Mouse (Mus musculus) MEL (cell line): Measurements from ENCODE around the gene Gabrg3. TPM values are rescaled to one million over a fixed set of nuclear protein-coding genes. Genes with fewer than 3 reads are reported as not detected.

Source experiments
- DNase-seq: peaks from one replicate; pipeline ENCODE4 v3.0.0; 2011; ENCODE audit warnings: low read depth, low spot score
- H3K27ac ChIP-seq: 2 replicates; pipeline ENCODE4 v1.5.1; 2012; ENCODE audit warnings: low read depth, mild to moderate bottlenecking, control low read depth, low read length, moderate library complexity; ENCODE audit not compliant: control insufficient read depth
- H3K27me3 ChIP-seq, 2 experiments: fragments of 150-350 bp in 1 of 2; sonication (generic) in 1 of 2; 2 replicates each; pipeline ENCODE4 v1.6.1; 2012; ENCODE audit warnings: low read length in 2 of 2, mild to moderate bottlenecking in 2 of 2, improper control_type of control experiment in 1 of 2, moderate library complexity in 1 of 2; ENCODE audit not compliant: insufficient read depth in 2 of 2, control insufficient read depth in 1 of 2
- H3K36me3 ChIP-seq, 2 experiments: 2 replicates each; pipeline ENCODE4 v1.6.1; 2012 to 2014; ENCODE audit warnings: low read length in 2 of 2, improper control_type of control experiment in 1 of 2, inconsistent platforms in 1 of 2, mild to moderate bottlenecking in 1 of 2; ENCODE audit not compliant: insufficient read depth in 2 of 2, control insufficient read depth in 1 of 2
- H3K4me1 ChIP-seq, 2 experiments: fragments of 150-350 bp in 1 of 2; sonication (generic) in 1 of 2; 2 replicates each; pipeline ENCODE4 v1.6.1; 2012; ENCODE audit warnings: low read length in 2 of 2, improper control_type of control experiment in 1 of 2, mild to moderate bottlenecking in 1 of 2; ENCODE audit not compliant: insufficient read depth in 2 of 2, control insufficient read depth in 1 of 2
- H3K4me3 ChIP-seq, 2 experiments: fragments of 150-350 bp in 1 of 2; sonication (generic) in 1 of 2; 2 replicates each; pipeline ENCODE4 v1.5.1; 2012; ENCODE audit warnings: low read depth in 2 of 2, low read length in 2 of 2, mild to moderate bottlenecking in 2 of 2, moderate library complexity in 2 of 2, control low read depth in 1 of 2, improper control_type of control experiment in 1 of 2; ENCODE audit not compliant: control insufficient read depth in 1 of 2, insufficient read depth in 1 of 2
- H3K79me2 ChIP-seq: 2 replicates; pipeline ENCODE4 v1.6.1; 2012; ENCODE audit warnings: mild to moderate bottlenecking, low read length, moderate library complexity; ENCODE audit not compliant: control insufficient read depth, poor library complexity, insufficient read depth
- H3K9ac ChIP-seq: 2 replicates; pipeline ENCODE4 v1.6.1; 2012; ENCODE audit warnings: low read depth, mild to moderate bottlenecking, control low read depth, low read length, moderate library complexity; ENCODE audit not compliant: control insufficient read depth, poor library complexity, severe bottlenecking
- H3K9me3 ChIP-seq: fragments of 150-350 bp; sonication (generic); replicated peaks from 2 replicates; pipeline ENCODE4 v1.6.1; 2012; ENCODE audit warnings: mild to moderate bottlenecking, low read length, improper control_type of control experiment, moderate library complexity; ENCODE audit not compliant: insufficient read depth
- CHD2 ChIP-seq: IDR thresholded peaks from 2 replicates; pipeline ENCODE4 v1.6.1; 2011; ENCODE audit warnings: low read length, improper control_type of control experiment
- CTCF ChIP-seq, 3 experiments: IDR thresholded peaks in 2 of 3; conservative IDR thresholded peaks in 1 of 3; 2 replicates each; pipeline ENCODE4 v1.5.1; 2011 to 2012; ENCODE audit warnings: low read length in 3 of 3, low read depth in 2 of 3, mild to moderate bottlenecking in 2 of 3, improper control_type of control experiment in 1 of 3, inconsistent platforms in 1 of 3, mixed read lengths in 1 of 3, moderate library complexity in 1 of 3; ENCODE audit not compliant: control insufficient read depth in 1 of 3, insufficient read depth in 1 of 3, poor library complexity in 1 of 3, severe bottlenecking in 1 of 3
- ELF1 ChIP-seq: IDR thresholded peaks from 2 replicates; pipeline ENCODE4 v1.6.1; 2014; ENCODE audit warnings: low read depth, mild to moderate bottlenecking, inconsistent platforms, low read length, improper control_type of control experiment, moderate library complexity
- GABPA ChIP-seq: IDR thresholded peaks from 2 replicates; pipeline ENCODE4 v1.6.1; 2012; ENCODE audit warnings: low read depth, mild to moderate bottlenecking, inconsistent platforms, low read length, improper control_type of control experiment, moderate library complexity
- JUND ChIP-seq: IDR thresholded peaks from 2 replicates; pipeline ENCODE4 v1.6.1; 2011; ENCODE audit warnings: low read depth, mild to moderate bottlenecking, improper control_type of control experiment, low read length
- MEF2A ChIP-seq: IDR thresholded peaks from 2 replicates; pipeline ENCODE4 v1.6.1; 2014; ENCODE audit warnings: low read depth, mild to moderate bottlenecking, inconsistent platforms, low read length, improper control_type of control experiment; ENCODE audit not compliant: poor library complexity, insufficient replicate concordance, severe bottlenecking; ENCODE audit errors: extremely low read depth
- MXI1 ChIP-seq: IDR thresholded peaks from 2 replicates; pipeline ENCODE4 v1.6.1; 2011; ENCODE audit warnings: mild to moderate bottlenecking, low read depth, low read length, improper control_type of control experiment
- MYB ChIP-seq: IDR thresholded peaks from 2 replicates; pipeline ENCODE4 v1.6.1; 2011; ENCODE audit warnings: mild to moderate bottlenecking, low read depth, low read length, improper control_type of control experiment
- POLR2A ChIP-seq, 2 experiments: IDR thresholded peaks; 2 replicates each; pipeline ENCODE4 v1.6.1; 2011 to 2012; ENCODE audit warnings: low read length in 2 of 2, mild to moderate bottlenecking in 2 of 2, control low read depth in 1 of 2, improper control_type of control experiment in 1 of 2, low read depth in 1 of 2, moderate library complexity in 1 of 2; ENCODE audit not compliant: control insufficient read depth in 1 of 2, insufficient read depth in 1 of 2, poor library complexity in 1 of 2
- POLR2AphosphoS2 ChIP-seq: IDR thresholded peaks from 2 replicates; pipeline ENCODE4 v1.6.1; 2011; ENCODE audit warnings: low read length, improper control_type of control experiment
- POLR2AphosphoS5 ChIP-seq: IDR thresholded peaks from 2 replicates; pipeline ENCODE4 v1.6.1; 2012; ENCODE audit warnings: low read depth, borderline replicate concordance, mild to moderate bottlenecking, inconsistent platforms, low read length, moderate library complexity, mixed read lengths
- RCOR1 ChIP-seq: IDR thresholded peaks from 2 replicates; pipeline ENCODE4 v1.6.1; 2012; ENCODE audit warnings: low read depth, mild to moderate bottlenecking, inconsistent platforms, low read length, improper control_type of control experiment
- SMC3 ChIP-seq: IDR thresholded peaks from 2 replicates; pipeline ENCODE4 v1.6.1; 2011; ENCODE audit warnings: low read depth, low read length, improper control_type of control experiment
- TAL1 ChIP-seq: IDR thresholded peaks from 2 replicates; pipeline ENCODE4 v1.6.1; 2012; ENCODE audit warnings: mild to moderate bottlenecking, inconsistent platforms, low read length, moderate library complexity, mixed read lengths
- UBTF ChIP-seq: IDR thresholded peaks from 2 replicates; pipeline ENCODE4 v1.6.1; 2012; ENCODE audit warnings: low read depth, mild to moderate bottlenecking, inconsistent platforms, low read length, improper control_type of control experiment, moderate library complexity, borderline replicate concordance; ENCODE audit not compliant: insufficient read depth
- ZMIZ1 ChIP-seq: IDR thresholded peaks from 2 replicates; pipeline ENCODE4 v1.6.1; 2012; ENCODE audit warnings: low read depth, mild to moderate bottlenecking, inconsistent platforms, low read length, improper control_type of control experiment, moderate library complexity
- polyA plus RNA-seq, 2 experiments: library from polyadenylated mRNA; stranded (reverse) in 1 of 2; unstranded in 1 of 2; fragments of >175 nt in 1 of 2; fragments of >200 nt in 1 of 2; gene quantifications; 2 replicates each; pipeline versions ENCODE4 v1.2.1 to v1.2.4; 2012; ENCODE audit warnings: low replicate concordance in 2 of 2, low read depth in 1 of 2; ENCODE audit not compliant: insufficient read length in 2 of 2, insufficient read depth in 1 of 2, missing spikeins in 1 of 2
- total RNA-seq: library from RNA; depleted of rRNA; stranded (reverse); fragments of 300-350 nt; gene quantifications from 2 replicates; pipeline ENCODE4 v1.2.3, GENCODE M21; 2012

Gabrg3 gene
- total and polyA plus RNA-seq, 3 experiments, result not detected

DNA sequence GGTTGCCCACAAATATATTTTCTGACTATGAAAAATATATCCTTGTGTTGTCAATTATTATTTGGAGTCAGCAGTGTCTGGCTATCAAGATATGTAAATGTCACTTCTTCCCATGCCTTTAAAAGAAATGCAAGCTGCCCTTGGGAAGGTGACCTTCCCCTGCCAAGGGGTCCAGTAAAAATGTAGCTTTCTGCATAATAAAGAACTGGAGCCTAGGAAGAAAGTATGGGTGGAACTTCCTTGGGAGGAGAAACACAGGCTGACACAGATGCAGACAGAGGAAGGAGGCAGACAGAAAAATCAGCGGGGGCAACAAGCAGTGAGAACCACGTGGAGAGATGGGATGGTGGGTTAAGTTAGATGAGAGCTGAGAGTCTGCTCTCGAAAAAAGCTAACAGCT, 304.9 kb downstream of the Gabrg3 start:
- no peaks in the 10 kb centered on the region for H3K4me1 ChIP-seq
- H3K27me3 ChIP-seq, result no peaks in the 10 kb centered on the region
- H3K27ac ChIP-seq, result no peak overlapping the region
- H3K9me3 ChIP-seq, result no peaks in the 10 kb centered on the region
- TF ChIP-seq POLR2A (IDR thresholded peaks at IDR 0.05; ENCODE audit: control insufficient read depth in 1 of 2, insufficient read depth in 1 of 2, low read depth in 1 of 2, low read length in 2 of 2, poor library complexity in 1 of 2) (no peak), RCOR1 (no peak)
- H3K79me2 ChIP-seq, result no peaks in the 10 kb centered on the region
- H3K9ac ChIP-seq, result no peak overlapping the region
- no peaks in the 10 kb centered on the region for H3K36me3 ChIP-seq
- H3K4me3 ChIP-seq, result no peak overlapping the region
- no peak for DNase-seq

DNA sequence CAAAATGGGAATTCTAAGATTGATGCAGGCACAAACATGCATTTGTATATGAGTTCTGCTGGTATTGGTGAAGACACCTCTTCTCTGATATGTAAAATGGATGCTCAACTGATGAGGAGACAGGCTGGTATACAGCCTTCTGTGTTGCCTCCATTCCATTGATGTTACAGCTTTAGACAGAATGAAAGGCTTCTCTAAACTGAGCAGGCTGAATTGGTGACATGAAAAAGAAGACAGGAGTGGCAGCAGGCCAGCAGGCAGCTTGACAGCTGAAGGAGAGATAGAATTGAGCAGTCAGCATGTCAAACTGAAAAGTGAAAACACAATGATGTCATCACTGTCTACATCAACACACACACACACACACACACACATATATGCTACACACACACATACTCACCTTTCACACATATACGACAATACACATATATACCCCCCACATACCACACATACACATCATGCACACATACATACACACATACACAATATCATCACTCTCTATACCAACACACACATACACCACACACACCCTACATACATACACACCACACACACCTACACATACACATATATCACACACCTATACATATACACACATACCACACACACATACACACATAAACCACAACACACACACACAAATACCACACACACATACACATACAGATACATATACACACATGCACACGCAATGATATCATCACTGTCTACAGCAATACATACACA, 315.4 kb downstream of the Gabrg3 start:
- no peaks in the 10 kb centered on the region for H3K4me1 ChIP-seq
- no peak for DNase-seq
- no peak for TF ChIP-seq ZMIZ1
- no peak for TF ChIP-seq SMC3
- TF ChIP-seq UBTF, result no peak
- no peak for TF ChIP-seq ELF1
- TF ChIP-seq TAL1, result no peak
- no peak for TF ChIP-seq MYB
- TF ChIP-seq MXI1, result no peak
- TF ChIP-seq CTCF (IDR thresholded peaks at IDR 0.05 in 2 of 3, conservative IDR thresholded peaks at IDR 0.05 in 1 of 3; ENCODE audit: control insufficient read depth in 1 of 3, insufficient read depth in 1 of 3, low read depth in 2 of 3, low read length in 3 of 3, poor library complexity in 1 of 3, severe bottlenecking in 1 of 3), result no peak
- no peak for TF ChIP-seq GABPA
- TF ChIP-seq MEF2A, result no peak
- TF ChIP-seq POLR2AphosphoS2, result no peak
- TF ChIP-seq JUND, result no peak
- TF ChIP-seq POLR2AphosphoS5, result no peak
- no peak for TF ChIP-seq CHD2
- TF ChIP-seq, all 39 proteins: peak for 0

More for the DNA sequence above, 315.4 kb downstream of the Gabrg3 start:
- Histone ChIP-seq H3K27me3 (no peaks in the 10 kb centered on the region), H3K4me3 (no peak overlapping the region), H3K27ac (no peak overlapping the region), H3K9me3 (no peaks in the 10 kb centered on the region), H3K36me3 (no peaks in the 10 kb centered on the region), H3K9ac (no peak overlapping the region), H3K79me2 (no peaks in the 10 kb centered on the region)
